Mouse (Mus musculus) c-Kit-positive CD71-negative TER-119-negative erythroid progenitor cells, embryonic 14.5 days (primary cell): ENCODE data around the gene Ppp2r5a.
A peak's percentile ranks its signal among the peaks of the same experiment; 100 is the strongest.

Source experiments
- DNase-seq: peaks from one replicate; pipeline ENCODE4 v3.0.0-alpha.2; 2013; ENCODE audit warnings: low read depth

Ppp2r5a gene

GRCm38 (mm10) chr1:191326233-191326882, 76.7 kb downstream of the Ppp2r5a start:
- DNase-seq, result peak; percentile 29

- peak; percentile 95 for DNase-seq
Measured at GRCm38 (mm10) chr1:191325726-191326232, 77.3 kb downstream of the Ppp2r5a start, which contains the start of gene Tmem206. Gene Tmem206 (plus strand): TSS chr1:191325912.

- no peak for DNase-seq
Measured at GRCm38 (mm10) chr1:191324733-191325590, 78.1 kb downstream of the Ppp2r5a start.

- DNase-seq, result no peak
Measured at GRCm38 (mm10) chr1:191323381-191323780, 79.7 kb downstream of the Ppp2r5a start.

- no peak for DNase-seq
Measured at GRCm38 (mm10) chr1:191318686-191319085, 84.4 kb downstream of the Ppp2r5a start.

- peak; percentile 33 for DNase-seq
Measured at GRCm38 (mm10) chr1:191317591-191318196, 85.4 kb downstream of the Ppp2r5a start, which contains the start of gene Nenf. Gene Nenf (minus strand): TSS chr1:191318194.

GRCm38 (mm10) chr1:191316818-191317217, 86.3 kb downstream of the Ppp2r5a start:
- no peak for DNase-seq

- no peak for DNase-seq
Measured at GRCm38 (mm10) chr1:191313926-191314325, 89.1 kb downstream of the Ppp2r5a start.

- DNase-seq, result no peak
Measured at GRCm38 (mm10) chr1:191313158-191313557, 89.9 kb downstream of the Ppp2r5a start.

- DNase-seq, result peak; percentile 78
Measured at GRCm38 (mm10) chr1:191312513-191312941, 90.5 kb downstream of the Ppp2r5a start.

GRCm38 (mm10) chr1:191311296-191311898, 91.7 kb downstream of the Ppp2r5a start:
- DNase-seq, result no peak

- DNase-seq, result no peak
Measured at GRCm38 (mm10) chr1:191307766-191308455, 95.2 kb downstream of the Ppp2r5a start.

GRCm38 (mm10) chr1:191306316-191306715, 96.8 kb downstream of the Ppp2r5a start:
- DNase-seq, result no peak

- DNase-seq, result no peak
Measured at GRCm38 (mm10) chr1:191305610-191306009, 97.5 kb downstream of the Ppp2r5a start.

- DNase-seq, result no peak
Measured at GRCm38 (mm10) chr1:191304216-191304615, 98.9 kb downstream of the Ppp2r5a start.

- DNase-seq, result no peak
Measured at GRCm38 (mm10) chr1:191303736-191304135, 99.3 kb downstream of the Ppp2r5a start.
